Mouse (Mus musculus): Measurements from ENCODE around the gene Exoc6. TPM values are rescaled to one million over a fixed set of nuclear protein-coding genes. Genes with fewer than 3 reads are reported as not detected.

Exoc6 gene
- total RNA-seq, 1 experiment from 2014 or later: 116 TPM

DNA sequence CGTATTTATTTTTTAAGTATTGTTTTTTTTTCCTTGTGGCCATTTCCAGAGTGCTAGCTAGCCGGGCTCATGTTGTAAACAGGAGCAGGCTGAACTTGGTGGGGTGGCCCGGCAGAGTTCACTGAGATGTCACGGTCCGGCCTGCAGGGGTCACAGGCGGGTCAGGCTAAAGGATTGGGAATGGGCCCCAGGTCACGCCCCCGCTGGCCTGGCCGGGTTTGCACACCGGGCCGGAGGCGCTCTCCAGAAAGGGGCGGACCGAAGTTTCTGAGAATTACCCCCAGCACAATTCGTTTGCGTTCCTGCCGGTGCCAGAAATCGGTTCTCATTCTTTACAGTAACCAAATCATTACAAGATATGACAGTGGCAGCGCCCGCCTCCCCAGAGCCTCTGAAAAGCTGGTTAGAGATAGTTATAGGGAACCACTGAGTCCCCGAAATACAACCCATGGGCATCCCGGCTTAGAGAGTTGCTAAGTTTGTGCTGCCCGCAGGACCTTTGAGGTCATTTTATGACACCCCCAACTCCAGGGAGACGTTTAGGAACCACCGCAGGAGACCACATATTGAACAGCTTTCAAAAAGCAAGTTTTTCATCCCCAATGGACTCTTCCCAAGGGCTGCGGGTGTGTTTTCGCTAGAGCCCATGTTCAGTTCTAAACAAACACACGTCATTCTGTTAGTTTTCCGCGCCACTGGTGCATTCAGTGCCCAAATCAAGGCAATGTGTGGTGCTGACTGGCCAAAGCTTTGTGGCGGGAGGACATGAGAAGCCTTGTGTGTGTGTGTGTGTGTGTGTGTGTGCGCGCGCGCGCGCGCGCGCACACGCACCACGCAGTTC lies 145.8 kb downstream of the Exoc6 start:
- ATAC-seq (replicated peaks in 1 of 2; ENCODE audit: insufficient read depth in 1 of 2, low FRiP score in 2 of 2, low TSS enrichment in 1 of 2, low read depth in 1 of 2, poor library complexity in 2 of 2, severe bottlenecking in 2 of 2): no peak

- ATAC-seq (replicated peaks in 1 of 2; ENCODE audit: insufficient read depth in 1 of 2, low FRiP score in 2 of 2, low TSS enrichment in 1 of 2, low read depth in 1 of 2, poor library complexity in 2 of 2, severe bottlenecking in 2 of 2): no peak
Observed at GRCm38 (mm10) chr19:37696603-37697334, 146.6 kb downstream of the Exoc6 start.

DNA sequence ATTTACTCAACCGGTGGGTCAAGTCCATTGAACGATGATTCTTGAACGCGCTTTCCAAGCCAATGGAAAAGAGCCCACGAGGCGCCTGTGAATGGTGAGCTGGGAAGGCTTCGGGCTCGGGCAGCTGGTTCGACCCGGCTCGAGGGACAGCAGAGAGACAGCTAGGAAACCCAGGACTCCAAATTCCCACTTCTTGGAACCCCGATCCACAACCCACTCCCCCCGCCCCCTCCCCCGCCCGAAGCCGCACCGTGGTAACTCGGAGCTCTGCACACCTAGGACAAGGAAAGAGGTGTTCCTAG lies 147.1 kb downstream of the Exoc6 start:
- ATAC-seq (replicated peaks in 1 of 2; ENCODE audit: insufficient read depth in 1 of 2, low FRiP score in 2 of 2, low TSS enrichment in 1 of 2, low read depth in 1 of 2, poor library complexity in 2 of 2, severe bottlenecking in 2 of 2): no peak

DNA sequence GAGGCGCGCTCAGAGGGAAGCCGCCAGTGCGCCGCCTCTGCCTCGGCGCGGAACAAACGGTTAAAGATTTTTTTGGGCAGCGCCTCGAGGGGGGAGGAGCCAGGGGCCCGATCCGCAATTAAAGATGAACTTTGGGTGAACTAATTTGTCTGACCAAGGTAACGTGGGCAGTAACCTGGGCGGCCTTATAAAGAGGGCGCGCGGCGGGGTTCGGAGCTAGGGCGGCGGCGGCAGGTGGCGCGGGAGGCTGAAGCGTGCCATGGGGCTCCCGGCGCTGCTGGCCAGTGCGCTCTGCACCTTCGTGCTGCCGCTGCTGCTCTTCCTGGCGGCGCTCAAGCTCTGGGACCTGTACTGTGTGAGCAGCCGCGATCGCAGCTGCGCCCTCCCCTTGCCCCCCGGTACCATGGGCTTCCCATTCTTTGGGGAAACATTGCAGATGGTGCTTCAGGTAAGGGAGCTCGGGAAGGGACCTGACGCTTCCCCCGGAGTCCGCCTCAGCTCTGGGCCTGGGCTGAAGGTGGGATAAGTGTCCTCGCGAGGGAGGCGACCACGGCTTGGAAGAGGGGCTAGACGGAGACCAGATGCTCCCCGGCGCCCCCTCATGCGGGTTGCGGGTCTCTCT lies 147.5 kb downstream of the Exoc6 start, which contains the start of gene Cyp26a1:
TSS of gene Cyp26a1 (plus strand) at position 148 of the 622 bp plus-strand sequence.
- 0 out of 4 replicates have a peak, but pooled peaks of 1 of the 2 experiments have one; percentile 22 for ATAC-seq (replicated peaks in 1 of 2; ENCODE audit: insufficient read depth in 1 of 2, low FRiP score in 2 of 2, low TSS enrichment in 1 of 2, low read depth in 1 of 2, poor library complexity in 2 of 2, severe bottlenecking in 2 of 2)

GRCm38 (mm10) chr19:37698273-37699160 lies 148.3 kb downstream of the Exoc6 start:
- peak; percentile 39 to 54; a peak in 1 of 4 replicates for ATAC-seq (replicated peaks in 1 of 2; ENCODE audit: insufficient read depth in 1 of 2, low FRiP score in 2 of 2, low TSS enrichment in 1 of 2, low read depth in 1 of 2, poor library complexity in 2 of 2, severe bottlenecking in 2 of 2)

- ATAC-seq (replicated peaks in 1 of 2; ENCODE audit: insufficient read depth in 1 of 2, low FRiP score in 2 of 2, low TSS enrichment in 1 of 2, low read depth in 1 of 2, poor library complexity in 2 of 2, severe bottlenecking in 2 of 2): no peak
Observed at GRCm38 (mm10) chr19:37699711-37700110, 149.5 kb downstream of the Exoc6 start.

- no peak; a peak in 1 of 4 replicates for ATAC-seq (replicated peaks in 1 of 2; ENCODE audit: insufficient read depth in 1 of 2, low FRiP score in 2 of 2, low TSS enrichment in 1 of 2, low read depth in 1 of 2, poor library complexity in 2 of 2, severe bottlenecking in 2 of 2)
Observed at GRCm38 (mm10) chr19:37702377-37703076, 152.3 kb downstream of the Exoc6 start.

- peak; percentile 57 to 74; a peak in 2 of 4 replicates for ATAC-seq (replicated peaks in 1 of 2; ENCODE audit: insufficient read depth in 1 of 2, low FRiP score in 2 of 2, low TSS enrichment in 1 of 2, low read depth in 1 of 2, poor library complexity in 2 of 2, severe bottlenecking in 2 of 2)
Observed at GRCm38 (mm10) chr19:37703902-37704509, 153.8 kb downstream of the Exoc6 start.

DNA sequence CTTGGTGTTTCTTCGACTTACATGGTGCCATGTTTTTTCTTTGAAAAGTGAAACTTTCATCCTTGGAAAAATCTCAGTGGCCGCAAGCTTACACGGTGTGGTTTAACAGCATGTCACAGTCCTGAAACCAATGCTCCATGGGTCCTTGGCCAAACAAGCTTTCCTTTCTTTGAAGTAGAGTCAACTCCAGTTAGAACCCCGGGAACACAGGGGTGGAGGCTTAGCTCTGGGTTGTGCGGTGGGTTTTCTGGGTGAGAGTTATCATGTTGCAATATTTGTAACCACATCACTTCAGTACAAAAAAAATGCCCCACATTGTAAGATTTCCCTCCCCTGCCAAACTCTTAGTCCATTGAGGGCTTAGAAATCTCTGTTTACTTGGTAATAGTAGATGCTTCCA lies 155.5 kb downstream of the Exoc6 start:
- no peak for ATAC-seq (replicated peaks in 1 of 2; ENCODE audit: insufficient read depth in 1 of 2, low FRiP score in 2 of 2, low TSS enrichment in 1 of 2, low read depth in 1 of 2, poor library complexity in 2 of 2, severe bottlenecking in 2 of 2)

GRCm38 (mm10) chr19:37714681-37715080 lies 164.5 kb downstream of the Exoc6 start:
- no peak for ATAC-seq (replicated peaks in 1 of 2; ENCODE audit: insufficient read depth in 1 of 2, low FRiP score in 2 of 2, low TSS enrichment in 1 of 2, low read depth in 1 of 2, poor library complexity in 2 of 2, severe bottlenecking in 2 of 2)

DNA sequence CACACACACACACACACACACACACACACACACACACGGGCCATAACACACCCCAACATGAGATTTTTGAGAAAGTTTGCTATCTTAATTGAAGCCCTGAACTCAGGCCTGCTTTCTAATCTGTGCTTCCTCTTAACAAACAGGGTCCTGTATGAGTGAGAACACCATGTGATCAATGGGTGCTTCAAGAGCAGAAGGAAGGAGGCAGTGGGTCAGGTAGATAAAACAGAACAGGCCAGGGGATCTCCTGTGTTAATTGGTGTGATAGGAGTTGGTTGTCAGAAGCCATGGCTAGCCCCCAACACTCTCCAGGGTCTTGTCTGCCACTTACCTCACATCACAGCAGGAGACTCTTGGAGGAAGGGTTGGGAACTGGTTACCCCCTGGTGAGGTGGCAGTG lies 165.8 kb downstream of the Exoc6 start:
- ATAC-seq (replicated peaks in 1 of 2; ENCODE audit: insufficient read depth in 1 of 2, low FRiP score in 2 of 2, low TSS enrichment in 1 of 2, low read depth in 1 of 2, poor library complexity in 2 of 2, severe bottlenecking in 2 of 2): no peak

DNA sequence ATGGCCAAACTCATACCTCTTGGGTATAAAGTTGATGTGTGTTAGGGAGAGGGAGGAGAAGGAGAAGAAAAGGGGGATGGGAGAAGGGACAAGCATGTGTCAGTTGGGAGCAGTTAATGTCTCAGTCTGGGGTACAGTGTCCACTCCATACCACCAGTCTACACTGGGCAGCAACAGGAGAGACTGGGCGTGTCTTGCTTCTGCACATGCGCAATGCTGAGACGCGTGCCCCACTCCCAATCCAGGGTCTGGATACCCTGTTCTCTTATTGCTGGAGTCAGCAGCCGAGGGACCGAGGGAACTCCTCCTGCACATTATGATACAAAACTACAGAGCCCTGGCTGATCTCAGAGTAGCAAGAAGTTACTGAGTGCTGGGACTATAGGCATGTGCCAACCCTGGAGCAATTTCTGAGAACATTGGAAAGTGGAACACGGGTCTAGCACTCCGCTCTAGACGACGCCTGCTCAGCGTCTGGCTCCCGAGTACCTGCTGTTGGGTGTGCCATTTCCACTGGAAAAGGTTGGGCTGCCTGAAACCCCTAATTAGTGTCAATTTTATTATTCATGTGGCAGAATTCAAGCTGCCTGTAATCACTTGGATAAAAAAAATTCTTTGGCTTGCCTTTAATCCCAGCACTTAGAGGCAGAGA lies 166.4 kb downstream of the Exoc6 start:
- no peak for ATAC-seq (replicated peaks in 1 of 2; ENCODE audit: insufficient read depth in 1 of 2, low FRiP score in 2 of 2, low TSS enrichment in 1 of 2, low read depth in 1 of 2, poor library complexity in 2 of 2, severe bottlenecking in 2 of 2)

- ATAC-seq (replicated peaks in 1 of 2; ENCODE audit: insufficient read depth in 1 of 2, low FRiP score in 2 of 2, low TSS enrichment in 1 of 2, low read depth in 1 of 2, poor library complexity in 2 of 2, severe bottlenecking in 2 of 2): no peak
Observed at GRCm38 (mm10) chr19:37719166-37719565, 168.9 kb downstream of the Exoc6 start.

DNA sequence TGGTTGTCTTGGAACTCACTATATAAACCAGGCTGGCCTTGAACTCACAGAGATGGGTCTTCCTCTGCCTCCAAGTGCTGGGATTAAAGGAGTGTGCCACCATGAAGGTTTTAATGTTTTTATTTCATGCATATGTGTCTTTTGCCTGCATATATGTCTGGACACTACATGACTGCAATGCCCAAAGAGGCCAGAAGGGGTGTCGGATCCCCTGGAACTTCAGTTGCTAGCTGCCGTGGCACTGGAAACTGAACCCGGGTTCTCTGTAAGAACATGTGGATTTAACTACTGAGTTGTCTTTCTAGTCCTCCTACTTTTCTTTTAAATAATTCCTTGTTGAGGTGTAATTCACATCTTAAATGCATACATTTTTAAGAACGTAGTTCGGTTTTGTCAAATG lies 174.4 kb downstream of the Exoc6 start:
- no peak for ATAC-seq (replicated peaks in 1 of 2; ENCODE audit: insufficient read depth in 1 of 2, low FRiP score in 2 of 2, low TSS enrichment in 1 of 2, low read depth in 1 of 2, poor library complexity in 2 of 2, severe bottlenecking in 2 of 2)

GRCm38 (mm10) chr19:37726585-37726984 lies 176.4 kb downstream of the Exoc6 start:
- ATAC-seq (replicated peaks in 1 of 2; ENCODE audit: insufficient read depth in 1 of 2, low FRiP score in 2 of 2, low TSS enrichment in 1 of 2, low read depth in 1 of 2, poor library complexity in 2 of 2, severe bottlenecking in 2 of 2): no peak

DNA sequence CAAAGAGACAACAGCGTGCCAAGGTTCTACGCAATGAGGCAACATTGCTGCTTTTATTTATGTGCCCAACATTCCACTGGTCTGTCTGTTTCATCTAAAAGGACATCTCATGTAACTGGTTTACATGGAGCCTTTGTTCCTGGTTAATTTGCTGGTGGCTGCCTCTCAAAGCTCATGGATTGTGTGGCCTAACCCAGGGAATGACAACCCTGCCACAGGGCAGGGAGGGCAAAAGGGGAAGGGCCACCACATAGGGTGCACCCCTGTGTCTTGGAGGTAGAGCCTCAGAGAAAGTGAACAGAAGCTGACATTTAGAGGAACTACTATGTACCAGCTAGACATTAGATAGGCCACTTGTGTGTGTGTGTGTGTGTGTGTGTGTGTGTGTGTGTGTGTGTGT lies 177.1 kb downstream of the Exoc6 start:
- ATAC-seq (replicated peaks in 1 of 2; ENCODE audit: insufficient read depth in 1 of 2, low FRiP score in 2 of 2, low TSS enrichment in 1 of 2, low read depth in 1 of 2, poor library complexity in 2 of 2, severe bottlenecking in 2 of 2): no peak
